Mouse (Mus musculus) fibroblast of lung, adult 2 months (primary cell): ENCODE measurements at regions not wholly inside any gene's neighbourhood (a gene's known extent, or its start where the extent isn't known, plus 50 kb on each side); places are given as distances from the start of the nearest gene placed in this dataset.

Experiments used
- DNase-seq: peaks from one replicate; pipeline ENCODE4 v3.0.0-alpha.2; 2011; ENCODE audit warnings: low read depth

DNA sequence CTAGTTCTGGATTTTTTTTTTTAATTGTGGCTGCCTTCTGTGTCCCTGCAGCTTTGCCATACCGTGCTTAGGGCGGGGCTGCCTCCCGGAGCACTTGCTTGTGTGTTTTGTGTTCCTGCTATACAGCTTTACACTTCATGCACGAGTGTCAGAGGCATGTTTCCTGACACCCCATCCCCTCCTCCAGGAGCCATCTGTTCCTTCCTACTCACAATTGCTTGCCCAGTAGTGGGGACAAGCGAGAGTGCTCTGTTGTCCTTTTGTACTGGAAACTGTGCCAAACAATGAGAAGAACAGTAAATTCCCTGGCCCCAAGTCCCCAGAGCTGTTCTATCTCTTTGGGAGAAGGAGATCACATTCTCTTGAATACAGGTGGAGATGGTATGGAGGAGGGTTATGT is 53.5 kb downstream of the Csf2 start:
- DNase-seq, result no peak

DNA sequence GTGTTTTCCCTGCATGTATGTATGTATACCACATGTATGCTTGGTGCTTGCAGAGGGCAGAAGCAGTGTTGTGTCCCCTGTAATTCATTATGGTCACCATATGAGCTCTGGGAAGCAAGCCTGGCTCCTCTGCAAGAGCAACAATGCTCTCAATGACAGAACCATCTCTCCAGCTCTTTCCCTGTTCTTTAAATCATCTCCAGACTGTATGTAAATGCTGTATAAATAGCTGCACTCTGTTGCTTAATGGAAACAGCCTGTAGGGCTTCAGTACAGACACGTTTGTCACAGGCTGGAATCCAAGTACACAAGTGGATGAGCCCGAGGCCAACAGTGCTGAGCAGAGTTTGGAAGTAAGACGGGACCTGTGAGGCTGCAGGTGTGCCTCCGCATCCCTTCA is 54.7 kb downstream of the Csf2 start:
- DNase-seq, result no peak

DNA sequence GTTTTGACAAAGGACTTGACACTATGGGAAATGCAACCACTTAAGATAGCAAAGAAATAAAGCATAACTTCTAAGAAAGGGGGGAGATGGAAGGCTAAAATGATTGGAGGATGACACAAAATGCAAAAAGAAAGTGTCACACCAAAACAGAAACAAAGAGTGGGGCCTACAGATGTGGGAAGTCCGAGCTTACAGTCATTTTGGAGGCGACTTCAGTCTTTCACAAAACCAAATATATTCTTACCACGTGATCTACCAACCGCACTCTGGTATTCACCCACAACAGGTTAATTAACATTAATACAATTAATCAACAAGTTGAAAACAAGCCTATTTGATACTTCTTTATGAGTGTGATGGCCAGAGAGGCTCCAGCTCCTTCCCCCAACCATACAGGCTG is 57.2 kb downstream of the Csf2 start:
- DNase-seq, result no peak

DNA sequence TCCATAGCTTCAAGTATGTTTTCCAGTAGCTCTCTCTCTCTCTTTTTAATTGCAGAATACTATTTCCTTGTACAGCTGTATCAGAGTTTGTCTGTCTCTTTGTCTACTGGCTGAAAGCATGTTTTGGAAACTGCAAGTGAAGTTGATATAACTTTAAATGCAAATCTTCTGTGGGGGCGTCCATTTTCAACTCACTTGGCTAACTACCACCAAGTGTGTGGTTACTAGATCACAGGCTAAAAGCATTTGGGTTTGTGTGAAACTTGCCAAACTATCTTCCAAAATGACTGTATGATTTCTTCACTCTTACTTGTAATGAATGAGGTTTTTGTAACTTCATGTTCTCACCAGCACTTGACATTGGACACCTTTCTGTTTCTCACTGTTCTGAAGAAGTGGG is 61.6 kb downstream of the Csf2 start:
- peak; percentile 37 for DNase-seq

DNA sequence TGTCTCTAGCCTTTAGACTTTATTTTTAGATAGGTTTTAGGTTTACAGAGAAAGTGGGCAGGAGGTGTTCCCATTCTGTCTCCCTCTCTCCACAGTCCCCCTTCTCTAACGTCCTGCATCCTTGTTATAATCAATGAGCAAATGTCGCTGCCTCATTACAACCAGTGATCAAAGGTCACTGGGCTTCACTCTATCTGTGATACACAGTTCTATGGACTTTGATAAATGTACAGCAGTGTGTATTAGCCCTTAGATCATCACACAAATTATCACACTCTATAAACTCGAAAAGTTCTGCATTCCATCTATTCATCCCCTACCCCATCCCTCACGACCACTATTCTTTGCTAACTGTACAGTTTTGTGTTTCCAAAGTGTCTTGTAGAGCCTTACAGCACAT is 62.1 kb downstream of the Csf2 start:
- no peak for DNase-seq

DNA sequence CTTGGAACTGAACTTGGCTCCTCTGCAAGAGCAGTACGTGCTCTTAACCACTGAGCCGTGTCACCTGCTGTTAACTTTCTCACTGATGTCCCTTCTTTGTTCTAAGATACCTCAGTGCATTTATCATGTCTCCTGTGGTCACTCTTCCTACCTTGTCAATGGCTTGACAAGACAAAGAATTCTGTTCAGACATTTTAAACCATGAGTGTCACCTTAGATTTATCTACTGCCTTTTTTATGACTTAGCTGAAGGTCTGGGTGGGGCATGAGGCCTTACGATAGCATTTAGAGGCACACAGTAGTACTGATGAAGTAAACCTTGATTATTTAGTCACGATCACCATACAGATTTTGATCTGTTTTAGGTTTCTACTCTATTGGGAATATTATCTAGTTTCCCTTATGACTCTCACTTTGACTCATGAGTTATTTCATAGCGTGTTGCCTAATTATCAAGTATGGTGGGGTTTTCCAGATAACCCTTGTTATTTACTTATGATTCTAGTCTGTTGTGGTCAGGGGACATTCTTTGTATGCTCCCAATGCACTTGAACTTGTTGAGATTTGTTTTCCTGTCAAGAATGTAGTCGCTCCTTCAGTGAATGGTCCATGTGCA is 63.6 kb downstream of the Csf2 start:
- no peak for DNase-seq

DNA sequence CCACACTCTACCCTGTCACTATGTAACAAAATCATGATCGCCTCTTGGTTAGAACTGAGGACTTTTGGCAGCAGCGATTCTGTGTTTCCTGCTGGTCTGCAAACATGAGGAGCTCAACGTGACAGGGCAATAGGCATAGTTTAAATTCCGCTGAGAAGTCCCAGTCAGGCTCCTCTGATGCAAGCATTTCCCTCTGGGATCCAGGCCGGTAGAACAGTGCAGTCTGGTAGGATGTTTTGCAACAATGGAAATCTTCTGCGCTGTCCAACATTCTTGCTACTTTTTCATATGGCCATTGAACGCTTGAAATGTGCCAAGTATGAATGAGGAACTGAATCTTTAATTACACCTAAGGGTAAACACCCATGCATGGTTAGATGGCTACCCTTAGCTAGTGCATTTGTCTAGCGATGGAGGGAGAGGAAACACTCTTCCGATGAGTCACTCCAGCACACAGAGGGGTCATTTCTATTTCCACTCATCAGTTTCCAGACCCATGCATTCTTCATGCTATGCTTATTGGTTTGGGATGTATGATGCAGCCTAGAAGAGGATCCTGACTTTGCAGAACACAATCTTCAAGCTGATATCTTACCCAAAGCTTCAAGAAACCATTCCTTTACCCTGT is 67.7 kb downstream of the Csf2 start:
- DNase-seq, result peak; percentile 57
